Mouse (Mus musculus) E14TG2a.4 (cell line): ENCODE results near the gene Nr2e3.

Source experiments
- CTCF ChIP-seq: conservative IDR thresholded peaks from 2 replicates; pipeline ENCODE4 v1.5.1; 2014; ENCODE audit warnings: low read length
- POU5F1 ChIP-seq: IDR thresholded peaks from 2 replicates; pipeline ENCODE4 v1.6.1; 2014; ENCODE audit warnings: low read length, borderline replicate concordance

GRCm38 (mm10) chr9:59981116-59981515, 20.7 kb upstream of the Nr2e3 start:
- TF ChIP-seq CTCF (no peak), POU5F1 (no peak)
